Mouse (Mus musculus) lung, postnatal 0 days (tissue): ENCODE results near the gene Cpt1c. TPM values are rescaled to one million over a fixed set of nuclear protein-coding genes. Genes with fewer than 3 reads are reported as not detected.

ENCODE experiments used
- ATAC-seq: fragments of 200-750 bp; cut with Nextera tagmentation; 2 replicates; pipeline ENCODE4 v1.8.0; 2017; ENCODE audit warnings: moderate library complexity
- DNase-seq: peaks from one replicate; pipeline ENCODE4 v3.0.0-alpha.2; 2016; ENCODE audit warnings: low spot score
- H3K27ac ChIP-seq: fragments of 300-500 bp; sonication (generic); 2 replicates; pipeline ENCODE4 v1.5.1; 2014; ENCODE audit warnings: antibody characterized with exemption, mild to moderate bottlenecking, low read length, mixed read lengths
- H3K27me3 ChIP-seq: fragments of 300-500 bp; sonication (generic); replicated peaks from 2 replicates; pipeline ENCODE4 v1.6.1; 2014; ENCODE audit warnings: low read length, mixed read lengths; ENCODE audit not compliant: insufficient read depth
- H3K36me3 ChIP-seq: fragments of 300-500 bp; sonication (generic); 2 replicates; pipeline ENCODE4 v1.6.1; 2014; ENCODE audit warnings: low read length, mixed read lengths; ENCODE audit not compliant: insufficient read depth
- H3K4me1 ChIP-seq: fragments of 300-500 bp; sonication (generic); 2 replicates; pipeline ENCODE4 v1.6.1; 2014; ENCODE audit warnings: antibody characterized with exemption, low read depth, low read length, mixed read lengths; ENCODE audit not compliant: insufficient read depth
- H3K4me2 ChIP-seq: fragments of 300-500 bp; sonication (generic); replicated peaks from 2 replicates; pipeline ENCODE4 v1.6.1; 2014; ENCODE audit warnings: low read depth, mild to moderate bottlenecking, low read length, moderate library complexity, mixed read lengths
- H3K4me3 ChIP-seq: fragments of 300-500 bp; sonication (generic); 2 replicates; pipeline ENCODE4 v1.5.1; 2014; ENCODE audit warnings: low read depth, low read length
- H3K9ac ChIP-seq: fragments of 300-500 bp; sonication (generic); replicated peaks from 2 replicates; pipeline ENCODE4 v1.6.1; 2014; ENCODE audit warnings: low read depth, mild to moderate bottlenecking
- H3K9me3 ChIP-seq: fragments of 300-500 bp; sonication (generic); 2 replicates; pipeline ENCODE4 v1.6.1; 2016; ENCODE audit warnings: low read length, mixed read lengths
- CTCF ChIP-seq: IDR thresholded peaks from 2 replicates; pipeline ENCODE4 v1.5.1; 2016; ENCODE audit warnings: antibody characterized with exemption, mild to moderate bottlenecking
- EP300 ChIP-seq: IDR thresholded peaks from 2 replicates; pipeline ENCODE4 v1.6.1; 2016; ENCODE audit warnings: antibody characterized with exemption, mild to moderate bottlenecking, control low read depth
- WGBS: fragments of 180-500 bp; shearing (Covaris S2); extraction: QIAGEN DNeasy Blood & Tissue Kit; methylation state at CpG from one replicate; pipeline ENCODE4 v1.1.7; 2014; 5-methylcytosine and 5-hydroxymethylcytosine counted together
- polyA plus RNA-seq: library from polyadenylated mRNA; unstranded; fragments of >200 nt; fragmentation: Nextera tagmentation; extraction: Ambion mirVana; gene quantifications from 2 replicates; pipeline ENCODE4 v1.2.1, GENCODE M21; 2015

The Cpt1c gene
- polyA plus RNA-seq, 1 experiment from 2014 or later, result 5.4 TPM

GRCm38 (mm10) chr7:44996672-44997071 is 22.0 kb upstream of the Cpt1c start:
- no peak for DNase-seq
- peaks cover 10% of the 10 kb centered on the region for H3K4me1 ChIP-seq
- H3K27ac ChIP-seq, result no peak overlapping the region
- no peaks in the 10 kb centered on the region for H3K9me3 ChIP-seq
- H3K4me2 ChIP-seq, result peak overlapping the region; percentile 65
- no peak for ATAC-seq
- peak overlapping the region; percentile 64 for H3K4me3 ChIP-seq
- no peaks in the 10 kb centered on the region for H3K27me3 ChIP-seq
- 10% methylated on average over 10 of the region's 10 CpGs for WGBS
- H3K9ac ChIP-seq, result peak overlapping the region; percentile 61
- peaks cover 18% of the 10 kb centered on the region for H3K36me3 ChIP-seq
- no peak for TF ChIP-seq CTCF
- TF ChIP-seq EP300, result no peak

- peak; percentile 14 for ATAC-seq
- TF ChIP-seq EP300, result no peak
- TF ChIP-seq CTCF, result peak; percentile 25; the same call in 1 of the 2 replicates
- H3K27ac ChIP-seq, result peak overlapping the region; percentile 81
- peak overlapping the region; percentile 65 for H3K4me2 ChIP-seq
- no peaks in the 10 kb centered on the region for H3K9me3 ChIP-seq
- peak overlapping the region; percentile 43 for H3K9ac ChIP-seq
- H3K4me3 ChIP-seq, result peak overlapping the region; percentile 44
- no peaks in the 10 kb centered on the region for H3K27me3 ChIP-seq
- DNase-seq, result no peak
- H3K4me1 ChIP-seq, result no peaks in the 10 kb centered on the region; the same call in 1 of the 2 replicates
- under 1% methylated on average over 29 of the region's 29 CpGs for WGBS
- peaks cover 8% of the 10 kb centered on the region; the same call in 1 of the 2 replicates for H3K36me3 ChIP-seq
Observed at GRCm38 (mm10) chr7:44986879-44987718, 12.4 kb upstream of the Cpt1c start.

GRCm38 (mm10) chr7:44986192-44986878 is 11.7 kb upstream of the Cpt1c start, which contains the start of gene Prmt1:
TSS of gene Prmt1 (minus strand) at chr7:44986568.
- no peaks in the 10 kb centered on the region for H3K27me3 ChIP-seq
- ATAC-seq, result peak; percentile 95
- no peaks in the 10 kb centered on the region; the same call in 1 of the 2 replicates for H3K4me1 ChIP-seq
- no peak for TF ChIP-seq CTCF
- TF ChIP-seq EP300, result peak; percentile 81
- H3K4me3 ChIP-seq, result peak within 1 kb of the TSS; percentile 64
- peak within 1 kb of the TSS; percentile 81 for H3K27ac ChIP-seq
- 0 out of 2 replicates have a peak, but pooled peaks cover 6% of the 10 kb centered on the region for H3K36me3 ChIP-seq
- no peaks in the 10 kb centered on the region for H3K9me3 ChIP-seq
- H3K9ac ChIP-seq, result peak within 1 kb of the TSS; percentile 43
- DNase-seq, result peak; percentile 100
- H3K4me2 ChIP-seq, result peak within 1 kb of the TSS; percentile 72
- WGBS, result 1% methylated on average over 39 of the region's 42 CpGs

GRCm38 (mm10) chr7:44985595-44986191 is 11.0 kb upstream of the Cpt1c start:
- Histone ChIP-seq H3K36me3 (0 out of 2 replicates have a peak, but pooled peaks cover 6% of the 10 kb centered on the region), H3K27ac (peak overlapping the region; percentile 80), H3K9me3 (no peaks in the 10 kb centered on the region), H3K9ac (peak overlapping the region; percentile 41), H3K27me3 (no peaks in the 10 kb centered on the region), H3K4me1 (no peaks in the 10 kb centered on the region; the same call in 1 of the 2 replicates), H3K4me3 (peak overlapping the region; percentile 64), H3K4me2 (peak overlapping the region; percentile 72)
- WGBS, result 1% methylated on average over 31 of the region's 45 CpGs
- DNase-seq (peak; percentile 76), ATAC-seq (peak; percentile 2; the same call in 1 of the 2 replicates)
- peak; percentile 55 for TF ChIP-seq CTCF
- TF ChIP-seq EP300, result no peak

GRCm38 (mm10) chr7:44984833-44985164 is 10.1 kb upstream of the Cpt1c start:
- no peaks in the 10 kb centered on the region; the same call in 1 of the 2 replicates for H3K4me1 ChIP-seq
- 36% methylated on average over 3 of the region's 3 CpGs for WGBS
- H3K9ac ChIP-seq, result no peak overlapping the region
- H3K4me3 ChIP-seq, result no peak overlapping the region
- no peak overlapping the region for H3K4me2 ChIP-seq
- H3K27ac ChIP-seq, result no peak overlapping the region
- no peaks in the 10 kb centered on the region for H3K27me3 ChIP-seq
- no peak for ATAC-seq
- no peaks in the 10 kb centered on the region for H3K9me3 ChIP-seq
- H3K36me3 ChIP-seq, result 0 out of 2 replicates have a peak, but pooled peaks cover 14% of the 10 kb centered on the region
- TF ChIP-seq CTCF, result no peak
- TF ChIP-seq EP300, result no peak
- DNase-seq, result no peak
